Mouse (Mus musculus): ENCODE measurements at regions not wholly inside any gene's neighbourhood (a gene's known extent, or its start where the extent isn't known, plus 50 kb on each side); places are given as distances from the start of the nearest gene placed in this dataset.

DNA sequence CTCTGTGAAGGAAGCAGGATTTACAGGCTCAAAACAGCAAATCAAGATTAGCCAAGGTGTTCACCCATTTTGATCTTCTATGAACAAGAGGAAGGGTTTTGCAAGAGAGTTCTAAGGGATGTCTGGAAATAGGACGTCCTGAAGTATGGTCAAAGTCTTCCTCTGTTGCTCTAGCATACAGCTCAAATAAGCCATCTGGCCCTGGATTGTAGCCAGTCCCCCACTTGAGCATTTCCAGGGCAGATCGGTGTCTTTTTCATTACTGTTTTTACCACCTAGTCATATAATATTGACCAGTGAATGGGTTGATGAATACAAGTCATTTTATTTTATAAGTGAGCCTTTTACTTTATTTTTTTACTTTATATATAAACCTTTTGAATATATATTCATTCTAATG is 113.9 kb downstream of the Rap2a start:
- no peak for TF ChIP-seq CTCF (IDR thresholded peaks at IDR 0.05; ENCODE audit: insufficient read depth, low read length)
- TF ChIP-seq POLR2A (IDR thresholded peaks at IDR 0.05; ENCODE audit: borderline replicate concordance, extremely low read depth, low read depth, low read length) = no peak
